Mouse (Mus musculus): ENCODE results near the gene Polr2c. TPM values are rescaled to one million over a fixed set of nuclear protein-coding genes. Genes with fewer than 3 reads are reported as not detected.
"Not testable (repeated sequence)": the region's sequence is repeated elsewhere in the genome, so short reads cannot be mapped to it uniquely, and the experiment has no call there.

The Polr2c gene
- polyA plus RNA-seq, 1 experiment from 2014 or later, result 149 TPM

- ATAC-seq (ENCODE audit: low FRiP score, low read depth), result no peak
- WGBS, result 76% methylated on average over 23 of the region's 23 CpGs
Observed at GRCm38 (mm10) chr8:94822637-94823560, 34.4 kb upstream of the Polr2c start.

GRCm38 (mm10) chr8:94825170-94825569 lies 32.1 kb upstream of the Polr2c start:
- Histone ChIP-seq H3K4me1 (no peaks in the 10 kb centered on the region), H3K36me3 (peaks cover 81% of the 10 kb centered on the region), H3K4me3 (no peak overlapping the region), H3K4me2 (replicated peaks) (no peak overlapping the region), H3K27ac (no peak overlapping the region), H3K9me3 (no peaks in the 10 kb centered on the region), H3K9ac (no peak overlapping the region), H3K27me3 (no peaks in the 10 kb centered on the region)
- ATAC-seq (ENCODE audit: low FRiP score, low read depth), result no peak
- 89% methylated on average over 6 of the region's 6 CpGs for WGBS

More at GRCm38 (mm10) chr8:94822637-94823560, 34.4 kb upstream of the Polr2c start:
- Histone ChIP-seq H3K4me2 (replicated peaks) (no peak overlapping the region), H3K4me3 (no peak overlapping the region), H3K27me3 (no peaks in the 10 kb centered on the region), H3K9ac (no peak overlapping the region; the same call in 1 of the 2 replicates), H3K9me3 (no peaks in the 10 kb centered on the region), H3K36me3 (peaks cover 65% of the 10 kb centered on the region), H3K4me1 (no peaks in the 10 kb centered on the region), H3K27ac (no peak overlapping the region)

GRCm38 (mm10) chr8:94826210-94826609 lies 31.0 kb upstream of the Polr2c start:
- H3K9me3 ChIP-seq, result no peaks in the 10 kb centered on the region
- ATAC-seq (ENCODE audit: low FRiP score, low read depth), result no peak
- no peaks in the 10 kb centered on the region for H3K4me1 ChIP-seq
- H3K27ac ChIP-seq, result no peak overlapping the region
- H3K27me3 ChIP-seq, result no peaks in the 10 kb centered on the region
- H3K9ac ChIP-seq, result no peak overlapping the region
- 89% methylated on average over 5 of the region's 5 CpGs for WGBS
- peaks cover 83% of the 10 kb centered on the region for H3K36me3 ChIP-seq
- no peak overlapping the region for H3K4me2 ChIP-seq (replicated peaks)
- H3K4me3 ChIP-seq, result no peak overlapping the region

GRCm38 (mm10) chr8:94828284-94828683 lies 29.0 kb upstream of the Polr2c start:
- no peak for ATAC-seq (ENCODE audit: low FRiP score, low read depth)
- Histone ChIP-seq H3K4me1 (no peaks in the 10 kb centered on the region), H3K36me3 (peaks cover 77% of the 10 kb centered on the region), H3K4me3 (no peak overlapping the region), H3K9ac (no peak overlapping the region), H3K4me2 (replicated peaks) (no peak overlapping the region), H3K9me3 (no peaks in the 10 kb centered on the region), H3K27ac (no peak overlapping the region), H3K27me3 (no peaks in the 10 kb centered on the region)
- WGBS, result 89% methylated on average over 6 of the region's 6 CpGs

GRCm38 (mm10) chr8:94833901-94834405 lies 23.3 kb upstream of the Polr2c start:
- not testable (repeated sequence) for ATAC-seq (ENCODE audit: low FRiP score, low read depth); H3K9me3 ChIP-seq; H3K4me3 ChIP-seq; H3K27me3 ChIP-seq; H3K27ac ChIP-seq; H3K4me2 ChIP-seq (replicated peaks); H3K9ac ChIP-seq
- Histone ChIP-seq H3K4me1 (peaks cover 14% of the 10 kb centered on the region), H3K36me3 (peaks cover 29% of the 10 kb centered on the region)
- WGBS, result 81% methylated on average over 7 of the region's 7 CpGs

- not testable (repeated sequence) for ATAC-seq (ENCODE audit: low FRiP score, low read depth); H3K27ac ChIP-seq; H3K27me3 ChIP-seq; H3K9ac ChIP-seq; H3K9me3 ChIP-seq; H3K4me2 ChIP-seq (replicated peaks); H3K4me3 ChIP-seq
- Histone ChIP-seq H3K36me3 (peaks cover 15% of the 10 kb centered on the region), H3K4me1 (peaks cover 17% of the 10 kb centered on the region)
- WGBS, result 96% methylated on average over 13 of the region's 13 CpGs
Observed at GRCm38 (mm10) chr8:94835751-94836150, 21.5 kb upstream of the Polr2c start.

- no peak overlapping the region for H3K27ac ChIP-seq
- no peaks in the 10 kb centered on the region for H3K9me3 ChIP-seq
- peak overlapping the region; percentile 89 for H3K4me3 ChIP-seq
- peak overlapping the region; percentile 88 for H3K9ac ChIP-seq
- no peak for ATAC-seq (ENCODE audit: low FRiP score, low read depth)
- peaks cover 17% of the 10 kb centered on the region for H3K4me1 ChIP-seq
- no peaks in the 10 kb centered on the region for H3K27me3 ChIP-seq
- H3K4me2 ChIP-seq (replicated peaks), result peak overlapping the region; percentile 91
- 78% methylated on average over 11 of the region's 11 CpGs for WGBS
- peaks cover 8% of the 10 kb centered on the region for H3K36me3 ChIP-seq
Observed at GRCm38 (mm10) chr8:94836456-94837240, 20.6 kb upstream of the Polr2c start.

GRCm38 (mm10) chr8:94837662-94838574 lies 19.3 kb upstream of the Polr2c start, which contains the start of the genes Coq9 and Ciapin1:
Gene Coq9 (plus strand): TSS chr8:94838321.
Gene Ciapin1 (minus strand): TSS chr8:94838358.
- peak; percentile 97 for ATAC-seq (ENCODE audit: low FRiP score, low read depth)
- peak within 1 kb of the TSS; percentile 89 for H3K4me3 ChIP-seq
- under 1% methylated on average over 82 of the region's 82 CpGs for WGBS

GRCm38 (mm10) chr8:94838600-94838999 lies 18.6 kb upstream of the Polr2c start:
- H3K9me3 ChIP-seq, result no peaks in the 10 kb centered on the region
- peak overlapping the region; percentile 88 for H3K9ac ChIP-seq
- peak; percentile 51 for ATAC-seq (ENCODE audit: low FRiP score, low read depth)
- peak overlapping the region; percentile 79 for H3K27ac ChIP-seq
- no peaks in the 10 kb centered on the region for H3K27me3 ChIP-seq
- peaks cover 8% of the 10 kb centered on the region for H3K36me3 ChIP-seq
- peaks cover 17% of the 10 kb centered on the region for H3K4me1 ChIP-seq
- peak overlapping the region; percentile 69 for H3K4me2 ChIP-seq (replicated peaks)
- under 1% methylated on average over 24 of the region's 24 CpGs for WGBS
- peak overlapping the region; percentile 89 for H3K4me3 ChIP-seq

More at GRCm38 (mm10) chr8:94837662-94838574, 19.3 kb upstream of the Polr2c start, which contains the start of the genes Coq9 and Ciapin1:
- peaks cover 17% of the 10 kb centered on the region for H3K4me1 ChIP-seq
- H3K27me3 ChIP-seq, result no peaks in the 10 kb centered on the region
- H3K4me2 ChIP-seq (replicated peaks), result peak within 1 kb of the TSS; percentile 91
- H3K36me3 ChIP-seq, result peaks cover 5% of the 10 kb centered on the region
- peak within 1 kb of the TSS; percentile 79 for H3K27ac ChIP-seq
- H3K9ac ChIP-seq, result peak within 1 kb of the TSS; percentile 88
- H3K9me3 ChIP-seq, result no peaks in the 10 kb centered on the region

GRCm38 (mm10) chr8:94841183-94841582 lies 16.1 kb upstream of the Polr2c start:
- no peaks in the 10 kb centered on the region for H3K27me3 ChIP-seq
- H3K4me3 ChIP-seq, result no peak overlapping the region
- 52% methylated on average over 2 of the region's 2 CpGs for WGBS
- H3K9ac ChIP-seq, result no peak overlapping the region
- H3K27ac ChIP-seq, result no peak overlapping the region
- H3K4me1 ChIP-seq, result peaks cover 17% of the 10 kb centered on the region
- H3K4me2 ChIP-seq (replicated peaks), result no peak overlapping the region
- H3K9me3 ChIP-seq, result no peaks in the 10 kb centered on the region
- peaks cover 33% of the 10 kb centered on the region for H3K36me3 ChIP-seq
- no peak for ATAC-seq (ENCODE audit: low FRiP score, low read depth)

- peaks cover 94% of the 10 kb centered on the region for H3K36me3 ChIP-seq
Observed at GRCm38 (mm10) chr8:94850049-94850448, 7.2 kb upstream of the Polr2c start.

More at GRCm38 (mm10) chr8:94850049-94850448, 7.2 kb upstream of the Polr2c start:
- Histone ChIP-seq H3K27me3 (no peaks in the 10 kb centered on the region), H3K9me3 (no peaks in the 10 kb centered on the region), H3K27ac (no peak overlapping the region), H3K4me1 (no peaks in the 10 kb centered on the region), H3K4me3 (no peak overlapping the region), H3K4me2 (replicated peaks) (no peak overlapping the region), H3K9ac (no peak overlapping the region)
- no peak for ATAC-seq (ENCODE audit: low FRiP score, low read depth)
- 91% methylated on average over 5 of the region's 5 CpGs for WGBS
